Mouse (Mus musculus) spleen, postnatal 10 days (tissue): ENCODE results near the gene Cttnbp2.

ENCODE experiments used
- DNase-seq, 2 experiments: peaks; one replicate each; pipeline ENCODE4 v3.0.0; 2021 to 2022; ENCODE audit warnings: low spot score in 2 of 2

Cttnbp2 gene

GRCm38 (mm10) chr6:18469206-18469605 is 45.4 kb downstream of the Cttnbp2 start:
- no peak for DNase-seq

GRCm38 (mm10) chr6:18467777-18468176 is 46.9 kb downstream of the Cttnbp2 start:
- DNase-seq, result no peak

- no peak for DNase-seq
These were observed 48.4 kb downstream of the Cttnbp2 start for GRCm38 (mm10) chr6:18466227-18466626.

DNA sequence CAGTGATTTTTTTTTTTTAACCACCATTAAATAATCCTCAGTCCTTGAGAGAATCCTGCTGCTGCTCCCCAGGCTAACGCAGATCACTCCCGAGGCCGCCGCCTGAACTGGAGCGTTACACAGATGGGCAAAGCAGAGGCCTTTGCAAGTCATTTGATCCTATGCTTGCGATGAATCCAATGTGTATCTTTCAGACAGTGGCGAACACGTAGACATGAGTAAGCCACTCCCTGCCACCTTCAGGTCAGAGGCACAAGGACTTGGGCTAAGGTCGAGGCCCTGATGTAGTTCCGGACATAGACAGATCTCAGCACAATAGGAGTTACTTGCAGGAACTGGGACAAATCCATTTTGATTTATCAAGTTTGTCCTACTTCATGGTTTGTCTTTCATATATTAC is 49.0 kb downstream of the Cttnbp2 start:
- DNase-seq, result no peak

DNA sequence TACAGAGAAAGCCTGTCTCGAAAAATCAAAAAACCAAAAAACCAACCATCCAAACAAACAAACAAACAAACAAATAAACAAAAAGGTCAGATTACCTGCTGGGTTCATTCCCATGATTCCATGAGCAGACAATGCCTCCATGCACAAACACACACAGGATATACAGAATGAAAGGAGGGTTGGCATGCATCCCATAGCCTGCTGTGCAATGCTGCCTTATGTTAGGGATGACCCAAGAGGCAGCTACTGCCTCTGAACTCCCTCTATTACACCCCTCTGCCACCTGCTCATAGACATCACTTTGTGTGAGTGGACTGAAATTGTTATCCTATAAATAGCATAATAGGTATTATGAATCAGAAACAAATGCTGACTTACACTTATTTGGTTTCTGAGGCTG is 55.0 kb downstream of the Cttnbp2 start:
- no peak for DNase-seq

GRCm38 (mm10) chr6:18450551-18451193 is 64.0 kb downstream of the Cttnbp2 start:
- no peak for DNase-seq

- no peak for DNase-seq
These were observed 66.6 kb downstream of the Cttnbp2 start for GRCm38 (mm10) chr6:18448078-18448477.

DNA sequence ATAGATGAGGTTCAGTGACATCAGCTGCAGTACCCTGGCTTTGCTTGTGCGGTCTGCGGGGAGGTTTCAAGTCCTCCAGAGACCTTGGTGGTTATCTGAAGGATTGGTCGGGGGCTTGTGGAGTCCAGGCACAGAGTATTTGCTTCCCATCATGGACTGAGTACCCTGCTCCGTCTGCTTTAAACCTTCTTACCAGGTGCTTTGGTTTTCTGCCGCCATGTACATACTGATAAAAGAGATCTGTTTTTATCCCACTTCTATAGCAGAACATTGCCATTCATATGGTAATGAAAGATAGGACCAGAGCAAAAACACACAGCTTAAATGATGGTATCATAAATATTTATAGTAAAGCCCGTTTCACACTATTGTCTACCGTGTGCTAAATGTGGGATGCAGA is 67.7 kb downstream of the Cttnbp2 start:
- no peak for DNase-seq

GRCm38 (mm10) chr6:18446359-18446758 is 68.3 kb downstream of the Cttnbp2 start:
- no peak for DNase-seq

- DNase-seq, result no peak
These were observed 68.9 kb downstream of the Cttnbp2 start for GRCm38 (mm10) chr6:18445747-18446146.

DNA sequence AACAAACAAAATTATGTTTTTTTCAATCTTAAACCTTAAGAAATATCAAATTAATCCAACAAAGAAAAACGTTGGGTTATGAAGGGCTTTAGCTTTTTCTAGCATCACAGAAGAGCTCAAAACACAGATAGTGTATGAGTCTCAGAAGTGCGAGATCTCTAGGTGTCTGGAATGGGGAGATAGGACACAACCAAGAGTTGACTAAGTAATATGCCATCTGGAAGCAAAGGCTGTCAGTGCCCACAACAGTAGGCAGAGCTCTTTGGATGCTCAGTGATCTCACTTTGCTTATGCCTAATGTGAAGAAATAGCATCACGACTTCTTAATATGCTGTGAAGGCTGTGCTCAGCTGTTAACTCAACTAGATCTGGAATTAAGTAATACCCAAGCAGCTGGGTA is 72.3 kb downstream of the Cttnbp2 start:
- no peak for DNase-seq

DNA sequence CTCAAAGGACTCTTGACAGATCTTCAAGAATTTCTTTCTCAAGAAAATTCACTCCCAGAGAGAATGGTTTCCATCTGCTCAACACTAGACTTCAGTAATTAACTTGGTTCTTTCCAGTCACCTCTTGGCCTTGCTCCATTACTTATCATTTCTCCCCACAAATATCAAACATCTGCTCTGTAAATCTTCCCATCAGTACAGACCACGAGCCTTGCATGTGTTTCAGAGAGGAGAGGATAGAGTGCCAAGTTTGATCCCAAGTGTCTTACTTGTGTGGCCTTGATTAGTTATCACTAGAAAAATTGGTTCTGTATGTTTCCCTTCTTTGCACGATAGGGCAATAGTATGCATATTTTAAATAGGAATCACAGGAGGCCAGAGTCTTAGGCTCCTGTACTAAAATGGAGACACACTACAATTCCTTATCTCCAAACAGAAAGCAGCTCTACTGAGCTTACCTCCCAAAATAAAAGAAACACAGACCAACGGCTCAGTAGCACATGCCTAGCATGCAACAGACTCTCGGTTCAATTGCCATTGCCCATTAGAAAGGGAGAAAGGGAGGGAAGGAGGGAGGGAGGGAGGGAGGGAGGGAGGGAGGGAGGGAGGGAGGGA is 73.6 kb downstream of the Cttnbp2 start:
- DNase-seq, result no peak

GRCm38 (mm10) chr6:18436127-18436812 is 78.4 kb downstream of the Cttnbp2 start:
- no peak for DNase-seq

GRCm38 (mm10) chr6:18434828-18435531 is 79.7 kb downstream of the Cttnbp2 start:
- peak; percentile 27 to 54 for DNase-seq

DNA sequence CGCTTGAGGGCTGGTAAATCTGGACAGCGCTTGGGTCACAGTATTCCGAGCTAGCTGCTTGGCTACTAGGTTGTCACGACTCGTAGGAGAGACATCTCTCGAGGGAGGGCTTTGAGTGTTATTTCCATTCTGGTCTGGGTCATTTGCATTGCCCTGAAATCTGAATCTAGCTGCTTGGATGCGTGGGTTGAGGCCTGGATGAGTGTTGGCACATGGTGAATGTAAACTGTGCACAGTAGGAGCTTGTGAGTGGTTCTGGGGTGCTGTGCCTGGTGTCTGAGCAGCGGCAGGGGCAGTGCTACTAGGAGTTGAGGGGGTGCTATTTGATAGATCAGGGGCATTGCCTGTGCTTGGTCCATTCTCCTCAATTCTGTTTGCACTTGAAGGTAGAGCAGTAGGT is 80.3 kb downstream of the Cttnbp2 start:
- no peak for DNase-seq

DNA sequence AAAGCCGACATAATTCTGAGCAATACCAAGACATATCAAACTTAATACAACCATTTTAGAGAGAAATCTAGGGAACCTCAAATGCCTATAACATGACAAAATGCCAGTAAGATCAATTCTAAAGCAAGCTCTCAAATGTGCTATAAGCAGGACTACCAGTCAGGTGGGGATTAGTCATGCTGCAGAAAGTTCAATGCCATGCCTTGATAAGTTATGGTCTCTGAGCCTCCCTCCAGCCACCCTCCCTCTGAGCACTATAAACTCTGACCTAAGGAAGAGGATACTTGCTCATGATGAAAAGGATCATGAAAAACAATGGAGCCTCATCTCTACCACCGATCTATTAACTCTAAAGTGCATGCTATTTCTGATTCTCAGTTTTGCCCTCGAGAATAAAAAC is 82.3 kb downstream of the Cttnbp2 start:
- no peak for DNase-seq

DNA sequence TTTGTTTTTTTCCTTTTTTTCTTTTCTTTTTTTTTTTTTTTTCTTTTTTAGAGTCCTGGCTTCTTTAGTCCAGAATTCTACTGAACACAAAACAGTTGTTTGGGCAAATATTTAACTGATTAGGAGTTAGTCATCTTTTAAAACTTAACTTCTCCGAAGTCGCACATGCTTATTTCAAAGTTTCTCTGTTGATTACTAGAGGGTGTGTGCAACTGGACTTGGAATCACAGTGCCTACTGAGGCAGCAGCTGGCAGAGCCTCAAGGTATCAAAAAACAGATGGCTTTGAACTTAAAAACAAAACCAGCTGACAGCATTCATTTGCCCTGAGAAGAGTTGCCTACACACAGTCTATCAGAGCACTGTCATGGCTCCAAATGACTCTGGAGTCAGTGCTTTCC is 82.8 kb downstream of the Cttnbp2 start:
- DNase-seq, result no peak

DNA sequence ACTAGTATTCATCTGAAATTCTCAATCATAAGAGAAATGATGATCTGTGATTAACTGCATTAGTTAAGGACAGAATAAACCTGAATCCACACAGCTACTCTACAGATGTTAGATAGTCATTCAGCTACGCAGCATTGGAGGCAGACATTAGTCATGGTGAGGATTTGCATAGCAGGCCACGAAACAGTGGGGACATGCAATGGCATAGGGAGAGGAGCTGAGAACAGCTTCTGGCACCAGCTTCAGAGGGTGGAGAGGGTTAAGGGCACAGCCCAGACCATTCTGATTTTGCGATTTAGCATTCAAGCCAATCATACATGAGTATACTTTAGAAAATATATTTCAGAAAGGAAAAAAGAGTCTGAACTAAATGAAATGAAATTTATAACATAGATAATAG is 84.6 kb downstream of the Cttnbp2 start:
- no peak for DNase-seq

GRCm38 (mm10) chr6:18424822-18425221 is 89.8 kb downstream of the Cttnbp2 start:
- no peak for DNase-seq

DNA sequence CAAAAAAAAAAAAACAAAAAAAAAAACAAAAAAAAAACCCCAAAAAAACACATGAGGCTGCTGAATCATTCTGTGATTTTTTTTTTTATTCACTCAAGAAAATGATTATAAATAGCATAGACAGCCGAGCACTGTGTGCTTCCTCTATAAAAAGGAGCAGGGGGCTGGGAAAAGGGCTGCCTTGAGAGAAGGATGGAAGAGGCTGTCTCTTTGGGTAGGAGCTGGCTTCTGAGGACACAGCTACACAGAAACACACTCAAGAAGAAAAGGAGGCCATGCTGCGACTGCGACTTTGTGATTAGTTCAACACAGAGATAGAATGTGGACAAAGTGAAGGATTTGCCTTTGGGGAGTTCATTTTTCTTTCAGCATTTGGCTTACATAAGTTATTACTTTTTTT is 90.3 kb downstream of the Cttnbp2 start:
- DNase-seq, result no peak

- no peak for DNase-seq
These were observed 91.5 kb downstream of the Cttnbp2 start for GRCm38 (mm10) chr6:18423112-18423511.

DNA sequence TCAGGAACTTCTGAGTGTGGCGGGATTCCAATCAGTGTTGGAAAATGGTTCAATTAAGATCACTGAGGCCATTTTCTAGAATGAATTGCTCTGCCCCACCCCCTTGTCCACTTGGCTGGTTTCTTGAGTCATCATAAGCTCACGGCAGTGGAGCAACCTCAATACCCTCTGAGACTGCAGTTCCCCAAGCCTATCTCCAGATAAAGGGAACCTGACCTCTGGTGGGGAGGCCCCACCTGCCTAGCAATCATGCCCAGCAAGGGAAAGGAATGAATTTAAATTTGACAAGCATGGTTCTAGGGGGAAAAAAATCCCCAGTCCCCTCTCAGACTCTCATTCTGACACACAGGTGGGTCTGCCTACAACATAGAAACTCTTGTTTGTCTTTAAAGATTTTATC is 93.1 kb downstream of the Cttnbp2 start:
- no peak for DNase-seq

GRCm38 (mm10) chr6:18420660-18421059 is 94.0 kb downstream of the Cttnbp2 start:
- no peak for DNase-seq
